Mouse (Mus musculus) embryonic facial prominence, embryonic 11.5 days (tissue): Measurements from ENCODE around the gene Klc1. TPM values are rescaled to one million over a fixed set of nuclear protein-coding genes. Genes with fewer than 3 reads are reported as not detected.
A peak's percentile ranks its signal among the peaks of the same experiment; 100 is the strongest.

Source experiments
- ATAC-seq: fragments of 200-750 bp; cut with Nextera tagmentation; replicated peaks from 2 replicates; pipeline ENCODE4 v1.8.0; 2017; ENCODE audit warnings: low read depth; ENCODE audit not compliant: insufficient number of reproducible peaks, low FRiP score, low TSS enrichment
- DNase-seq: peaks from one replicate; pipeline ENCODE4 v3.0.0-alpha.2; 2015; ENCODE audit warnings: low spot score
- H3K27ac ChIP-seq: fragments of 300-500 bp; sonication (generic); replicated peaks from 2 replicates; pipeline ENCODE4 v1.5.1; 2014; ENCODE audit warnings: mild to moderate bottlenecking, low read depth, low read length, control low read depth
- H3K27me3 ChIP-seq: fragments of 300-500 bp; sonication (generic); 2 replicates; pipeline ENCODE4 v1.6.1; 2014; ENCODE audit warnings: mild to moderate bottlenecking, low read length, moderate library complexity, mixed read lengths; ENCODE audit not compliant: control insufficient read depth, insufficient read depth
- H3K36me3 ChIP-seq: fragments of 300-500 bp; sonication (generic); replicated peaks from 2 replicates; pipeline ENCODE4 v1.6.1; 2014; ENCODE audit warnings: low read depth, mild to moderate bottlenecking, low read length, moderate library complexity, mixed read lengths; ENCODE audit not compliant: control insufficient read depth, insufficient read depth
- H3K4me1 ChIP-seq: fragments of 300-500 bp; sonication (generic); 2 replicates; pipeline ENCODE4 v1.6.1; 2014; ENCODE audit warnings: low read length, mixed read lengths; ENCODE audit not compliant: control insufficient read depth, insufficient read depth
- H3K4me2 ChIP-seq: fragments of 300-500 bp; sonication (generic); 2 replicates; pipeline ENCODE4 v1.6.1; 2014; ENCODE audit warnings: low read depth, mild to moderate bottlenecking, control low read depth, low read length, moderate library complexity
- H3K4me3 ChIP-seq: fragments of 300-500 bp; sonication (generic); 2 replicates; pipeline ENCODE4 v1.5.1; 2014; ENCODE audit warnings: low read depth, low read length, control low read depth
- H3K9ac ChIP-seq: fragments of 300-500 bp; sonication (generic); replicated peaks from 2 replicates; pipeline ENCODE4 v1.6.1; 2014; ENCODE audit warnings: mild to moderate bottlenecking, control low read depth, low read length
- H3K9me3 ChIP-seq: fragments of 300-500 bp; sonication (generic); replicated peaks from 2 replicates; pipeline ENCODE4 v1.6.1; 2016; ENCODE audit warnings: mild to moderate bottlenecking, low read length, inconsistent platforms, mixed read lengths; ENCODE audit not compliant: control insufficient read depth
- WGBS: fragments of 180-500 bp; shearing (Covaris S2); extraction: QIAGEN DNeasy Blood & Tissue Kit; methylation state at CpG from one replicate; pipeline ENCODE4 v1.1.7; 2014; 5-methylcytosine and 5-hydroxymethylcytosine counted together
- polyA plus RNA-seq: library from polyadenylated mRNA; unstranded; fragments of >200 nt; fragmentation: Nextera tagmentation; extraction: Ambion mirVana; gene quantifications from 2 replicates; pipeline ENCODE4 v1.2.1, GENCODE M21; 2014

The Klc1 gene
- polyA plus RNA-seq, 1 experiment from 2014 or later: 132 TPM

- no peaks in the 10 kb centered on the region for H3K4me1 ChIP-seq
- no peaks in the 10 kb centered on the region for H3K27me3 ChIP-seq
- peaks cover 2% of the 10 kb centered on the region; the same call in 1 of the 2 replicates for H3K36me3 ChIP-seq
- no peak overlapping the region for H3K4me3 ChIP-seq
- no peak for DNase-seq
- H3K27ac ChIP-seq: no peak overlapping the region
- 82% methylated on average over 8 of the region's 8 CpGs for WGBS
- H3K9ac ChIP-seq: no peak overlapping the region
- no peak overlapping the region for H3K4me2 ChIP-seq
- no peak for ATAC-seq
- no peaks in the 10 kb centered on the region for H3K9me3 ChIP-seq
Observed at GRCm38 (mm10) chr12:111797251-111797650, 38.6 kb downstream of the Klc1 start.

- ATAC-seq: no peak
- H3K4me3 ChIP-seq: no peak overlapping the region
- no peaks in the 10 kb centered on the region for H3K4me1 ChIP-seq
- H3K27ac ChIP-seq: no peak overlapping the region
- no peak overlapping the region for H3K4me2 ChIP-seq
- 91% methylated on average over 13 of the region's 13 CpGs for WGBS
- peaks cover 2% of the 10 kb centered on the region; the same call in 1 of the 2 replicates for H3K36me3 ChIP-seq
- DNase-seq: no peak
- H3K27me3 ChIP-seq: no peaks in the 10 kb centered on the region
- no peaks in the 10 kb centered on the region for H3K9me3 ChIP-seq
- no peak overlapping the region for H3K9ac ChIP-seq
Observed at GRCm38 (mm10) chr12:111798493-111798892, 39.8 kb downstream of the Klc1 start.

GRCm38 (mm10) chr12:111800459-111801183 is 42.0 kb downstream of the Klc1 start:
- Histone ChIP-seq H3K4me2 (no peak overlapping the region), H3K4me1 (no peaks in the 10 kb centered on the region), H3K36me3 (peaks cover 2% of the 10 kb centered on the region), H3K27ac (no peak overlapping the region), H3K4me3 (no peak overlapping the region), H3K27me3 (no peaks in the 10 kb centered on the region), H3K9me3 (no peaks in the 10 kb centered on the region), H3K9ac (no peak overlapping the region)
- DNase-seq: no peak
- WGBS: 90% methylated on average over 10 of the region's 10 CpGs
- ATAC-seq: no peak

- Histone ChIP-seq H3K36me3 (peaks cover 4% of the 10 kb centered on the region), H3K4me3 (no peak overlapping the region), H3K9ac (no peak overlapping the region), H3K4me2 (no peak overlapping the region), H3K9me3 (no peaks in the 10 kb centered on the region), H3K4me1 (no peaks in the 10 kb centered on the region), H3K27me3 (no peaks in the 10 kb centered on the region), H3K27ac (no peak overlapping the region)
- ATAC-seq: no peak
- DNase-seq: no peak
- 89% methylated on average over 5 of the region's 5 CpGs for WGBS
Observed at GRCm38 (mm10) chr12:111803538-111803937, 44.9 kb downstream of the Klc1 start.

GRCm38 (mm10) chr12:111808775-111809174 is 50.1 kb downstream of the Klc1 start:
- H3K27me3 ChIP-seq: no peaks in the 10 kb centered on the region
- H3K9ac ChIP-seq: no peak overlapping the region
- peaks cover 4% of the 10 kb centered on the region for H3K36me3 ChIP-seq
- DNase-seq: no peak
- H3K9me3 ChIP-seq: no peaks in the 10 kb centered on the region
- H3K4me2 ChIP-seq: no peak overlapping the region
- no peak overlapping the region for H3K4me3 ChIP-seq
- WGBS: 88% methylated on average over 6 of the region's 6 CpGs
- no peak overlapping the region for H3K27ac ChIP-seq
- ATAC-seq: no peak
- no peaks in the 10 kb centered on the region for H3K4me1 ChIP-seq

GRCm38 (mm10) chr12:111809762-111810161 is 51.1 kb downstream of the Klc1 start:
- Histone ChIP-seq H3K4me3 (no peak overlapping the region), H3K4me2 (no peak overlapping the region), H3K9ac (0 out of 2 replicates have a peak overlapping the region, but pooled peaks have one; percentile 13), H3K27ac (no peak overlapping the region), H3K27me3 (no peaks in the 10 kb centered on the region), H3K36me3 (peaks cover 2% of the 10 kb centered on the region), H3K9me3 (no peaks in the 10 kb centered on the region), H3K4me1 (no peaks in the 10 kb centered on the region)
- 4% methylated on average over 9 of the region's 9 CpGs for WGBS
- ATAC-seq (0 out of 2 replicates have a peak, but pooled peaks have one; percentile 9), DNase-seq (peak; percentile 74)

GRCm38 (mm10) chr12:111812075-111812474 is 53.4 kb downstream of the Klc1 start:
- DNase-seq: no peak
- ATAC-seq: no peak
- Histone ChIP-seq H3K4me2 (no peak overlapping the region), H3K9ac (no peak overlapping the region), H3K4me1 (peaks cover 6% of the 10 kb centered on the region), H3K9me3 (no peaks in the 10 kb centered on the region), H3K27me3 (no peaks in the 10 kb centered on the region), H3K36me3 (no peaks in the 10 kb centered on the region; the same call in none of the 2 replicates), H3K4me3 (no peak overlapping the region), H3K27ac (no peak overlapping the region)
- WGBS: 84% methylated on average over 13 of the region's 13 CpGs

GRCm38 (mm10) chr12:111812611-111813010 is 54.0 kb downstream of the Klc1 start:
- peak overlapping the region; percentile 51 for H3K4me3 ChIP-seq
- no peaks in the 10 kb centered on the region for H3K9me3 ChIP-seq
- H3K27ac ChIP-seq: no peak overlapping the region
- no peaks in the 10 kb centered on the region for H3K27me3 ChIP-seq
- peak overlapping the region; percentile 82 for H3K4me2 ChIP-seq
- no peak for ATAC-seq
- 67% methylated on average over 12 of the region's 12 CpGs for WGBS
- DNase-seq: no peak
- H3K9ac ChIP-seq: peak overlapping the region; percentile 65
- no peaks in the 10 kb centered on the region; the same call in none of the 2 replicates for H3K36me3 ChIP-seq
- H3K4me1 ChIP-seq: peaks cover 6% of the 10 kb centered on the region
